ENCODE assay signal across 18 mouse cellular contexts in the genomic region with DNA sequence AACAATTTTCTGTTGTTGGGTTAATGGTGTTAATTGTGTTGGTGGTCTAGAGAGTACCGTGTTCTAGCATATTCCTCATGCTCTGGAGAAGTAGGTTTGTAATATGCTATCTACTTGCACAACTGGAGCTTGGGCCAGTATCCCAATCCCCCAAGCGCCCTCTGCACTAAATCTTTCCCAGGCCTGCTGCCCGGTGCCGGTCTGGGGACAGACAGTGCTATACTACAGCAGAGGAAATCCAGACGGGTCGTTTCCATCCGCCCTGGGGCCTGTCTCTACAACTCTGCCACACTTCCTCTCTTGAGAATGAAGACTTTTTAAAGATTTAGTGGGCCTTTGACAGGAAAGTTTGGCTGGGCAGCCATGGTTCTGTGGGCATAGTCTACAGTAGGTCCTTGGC. TPM values are rescaled to one million over a fixed set of nuclear protein-coding genes. Genes with fewer than 3 reads are reported as not detected.
"Had no signal": no experiment of that assay in that cellular context is flagged by ENCODE, and none has a peak within 500 bp of the region (broad histone marks: within the 10 kb centered on the region; RNA-seq: fewer than 3 reads in every experiment).

No protein-coding gene starts in this region.

- ATAC-seq: lung, postnatal 0 days; midbrain, embryonic 13.5 days had no signal

- H3K4me3 ChIP-seq: layer of hippocampus, adult 2 months; limb, embryonic 12.5 days; liver, embryonic 13.5 days; midbrain, embryonic 13.5 days; stomach, embryonic 15.5 days had no signal

- H3K27ac ChIP-seq: layer of hippocampus, adult 2 months; limb, embryonic 12.5 days; liver, embryonic 13.5 days; midbrain, embryonic 13.5 days; stomach, embryonic 15.5 days had no signal

- DNase-seq: liver; liver, embryonic 13.5 days; lung, adult 2 months; lung, postnatal 36 days; right cerebral cortex, postnatal 14 days; thymus, adult 2 months; thymus, postnatal 25 days had no signal

- H3K4me1 ChIP-seq: limb, embryonic 12.5 days; midbrain, embryonic 13.5 days; stomach, embryonic 15.5 days had no signal

- H3K27me3 ChIP-seq: limb, embryonic 12.5 days; liver, embryonic 13.5 days; midbrain, embryonic 13.5 days; stomach, embryonic 15.5 days had no signal

- H3K9me3 ChIP-seq: limb, embryonic 12.5 days; liver, embryonic 13.5 days; midbrain, embryonic 13.5 days; stomach, embryonic 15.5 days had no signal

RNA-seq across cellular contexts. Expression of a gene that starts 30.4 kb away (rescaled TPM):
- total RNA-seq: layer of hippocampus, adult 2 months; layer of hippocampus, postnatal 10 days; left cerebral cortex, postnatal 36 days; megakaryocyte progenitor cell, adult 5-6 weeks; midbrain, postnatal 0 days had no signal
- polyA plus RNA-seq: limb, embryonic 12.5 days; lung, adult 2 months; lung, postnatal 0 days; midbrain, embryonic 13.5 days; neural tube, embryonic 14.5 days; stomach, embryonic 15.5 days; urinary bladder, adult 2 months had no signal

RNA-seq across cellular contexts. Expression of a gene that starts 50.1 kb away (rescaled TPM):
- total RNA-seq: layer of hippocampus, postnatal 10 days had no signal

RNA-seq across cellular contexts. Expression of a gene that starts 59.6 kb away (rescaled TPM):
- total RNA-seq: megakaryocyte progenitor cell, adult 5-6 weeks had no signal
